Mouse (Mus musculus) lung, adult 2 months (tissue): ENCODE measurements around the gene Rxra. TPM values are rescaled to one million over a fixed set of nuclear protein-coding genes. Genes with fewer than 3 reads are reported as not detected.

ENCODE experiments used
- DNase-seq: peaks from one replicate; pipeline ENCODE4 v3.0.0; 2022
- H3K4me1 ChIP-seq: fragments of 200-500 bp; 2 replicates; pipeline ENCODE4 v1.6.1; 2011; ENCODE audit warnings: low read length; ENCODE audit not compliant: control insufficient read depth, insufficient read depth
- H3K4me3 ChIP-seq: fragments of 200-500 bp; replicated peaks from 2 replicates; pipeline ENCODE3; 2011; ENCODE audit warnings: low read depth, mild to moderate bottlenecking, control low read depth, low read length; ENCODE audit errors: extremely low read depth
- CTCF ChIP-seq: fragments of 200-500 bp; IDR thresholded peaks from 2 replicates; pipeline ENCODE4 v1.5.1; 2011; ENCODE audit warnings: mild to moderate bottlenecking, low read length, control low read depth; ENCODE audit not compliant: insufficient read depth
- POLR2A ChIP-seq: fragments of 200-500 bp; IDR thresholded peaks from 2 replicates; pipeline ENCODE4 v1.6.1; 2011; ENCODE audit warnings: low read depth, mild to moderate bottlenecking, control low read depth, low read length, borderline replicate concordance; ENCODE audit errors: extremely low read depth
- WGBS: fragments of 180-500 bp; shearing (Covaris S2); methylation state at CpG from one replicate; pipeline ENCODE4 v1.1.7; 2018; 5-methylcytosine and 5-hydroxymethylcytosine counted together
- polyA plus RNA-seq: library from polyadenylated mRNA; depleted of rRNA; stranded (reverse); fragments of >200 nt; gene quantifications from 2 replicates; pipeline ENCODE4 v1.2.3, GENCODE M21; 2012

The Rxra gene
- polyA plus RNA-seq, 1 experiment, result 71.3 TPM

DNA sequence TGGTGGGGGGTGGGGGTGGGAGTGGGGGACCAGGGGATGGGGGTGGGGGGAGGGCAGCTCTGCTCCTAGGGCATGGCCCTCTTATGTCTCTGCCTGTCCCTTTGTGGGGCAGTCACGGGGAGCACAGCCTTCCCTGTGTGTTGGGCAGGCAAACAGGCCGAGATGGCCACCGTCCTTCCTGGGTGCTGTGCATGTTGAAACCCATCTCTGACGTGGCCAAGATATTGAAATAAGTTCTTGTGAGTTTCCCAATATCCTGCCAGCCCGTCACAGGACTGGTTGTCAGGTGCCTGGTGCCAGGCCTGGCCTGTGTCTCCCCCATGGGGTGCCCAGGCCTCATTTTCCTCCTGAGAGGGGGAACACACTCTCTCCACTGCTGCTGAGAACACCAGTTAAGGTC lies 37.9 kb downstream of the Rxra start:
- Histone ChIP-seq H3K4me1 (peaks cover 28% of the 10 kb centered on the region), H3K4me3 (no peak overlapping the region)
- no peak for TF ChIP-seq POLR2A
- no peak for TF ChIP-seq CTCF
- WGBS, result 63% methylated on average over 5 of the region's 5 CpGs
- peak; percentile 58 for DNase-seq

DNA sequence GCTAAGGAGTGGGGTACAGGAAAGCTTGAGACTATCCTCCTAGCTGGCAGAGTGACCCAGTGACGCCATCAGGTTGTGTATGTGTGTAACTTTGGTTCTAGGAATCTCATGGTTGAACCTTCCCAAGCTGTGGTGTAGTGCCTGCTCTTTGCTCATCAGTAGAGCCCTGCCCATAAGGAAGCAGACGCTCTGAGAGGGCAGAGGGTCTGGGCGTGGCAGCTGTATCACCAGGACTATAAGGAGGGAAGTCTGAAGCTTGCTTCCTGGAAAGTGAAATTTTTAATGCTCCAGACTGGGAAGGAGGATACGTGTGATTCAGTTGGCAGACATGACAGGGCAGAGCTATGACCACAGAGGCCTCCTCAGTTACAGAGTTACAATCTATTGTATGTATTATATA lies 39.0 kb downstream of the Rxra start:
- WGBS, result 47% methylated on average over 4 of the region's 4 CpGs

DNA sequence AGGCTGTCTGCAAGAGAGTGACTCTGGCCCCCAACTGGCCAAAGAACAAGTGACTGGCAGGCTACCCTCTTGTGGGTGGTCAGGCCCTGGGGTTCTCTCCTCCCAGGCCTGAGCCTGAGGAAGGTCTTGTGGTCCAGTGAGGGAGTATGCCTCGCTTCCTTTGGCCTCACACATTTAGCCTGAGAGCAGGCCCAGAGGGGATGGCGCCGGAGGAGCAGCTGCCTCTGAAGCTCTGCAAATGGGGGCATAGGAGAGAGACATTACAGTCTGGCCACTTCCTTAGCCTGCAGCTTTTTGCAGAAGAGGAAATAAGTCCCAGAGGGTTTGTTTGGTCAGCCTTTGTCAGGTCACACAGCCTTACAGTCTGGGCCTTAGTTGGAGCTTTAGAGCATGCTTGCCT lies 40.1 kb downstream of the Rxra start:
- 45% methylated on average over 3 of the region's 3 CpGs for WGBS
- peaks cover 18% of the 10 kb centered on the region; the same call in 1 of the 2 replicates for H3K4me1 ChIP-seq
- DNase-seq, result no peak
- no peak overlapping the region for H3K4me3 ChIP-seq
- TF ChIP-seq POLR2A (no peak), CTCF (no peak)

More for the DNA sequence above, 39.0 kb downstream of the Rxra start:
- TF ChIP-seq POLR2A (no peak), CTCF (no peak)
- Histone ChIP-seq H3K4me3 (no peak overlapping the region), H3K4me1 (peaks cover 26% of the 10 kb centered on the region)
- DNase-seq, result no peak

DNA sequence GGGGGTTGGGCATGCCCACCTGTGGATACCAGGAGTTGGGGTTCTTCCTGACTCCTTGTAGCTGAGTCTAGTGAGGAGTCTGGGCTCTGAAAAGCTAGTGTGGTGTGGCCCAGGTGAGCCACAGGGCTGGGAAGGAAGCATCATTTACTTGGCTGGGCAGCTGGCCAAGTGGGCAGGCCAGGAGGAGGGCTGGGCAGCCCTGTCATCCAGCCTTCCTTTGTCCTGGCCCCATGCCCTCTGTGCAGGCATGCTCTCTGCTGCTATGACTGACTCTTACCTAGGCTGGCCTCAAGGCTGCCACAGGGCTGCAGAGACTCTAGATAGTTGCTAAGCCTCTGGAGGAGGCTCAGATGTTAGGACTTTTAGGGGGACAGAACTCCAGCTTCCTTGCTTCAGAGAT lies 42.0 kb downstream of the Rxra start:
- DNase-seq, result peak; percentile 72
- H3K4me1 ChIP-seq, result peaks cover 18% of the 10 kb centered on the region; the same call in 1 of the 2 replicates

DNA sequence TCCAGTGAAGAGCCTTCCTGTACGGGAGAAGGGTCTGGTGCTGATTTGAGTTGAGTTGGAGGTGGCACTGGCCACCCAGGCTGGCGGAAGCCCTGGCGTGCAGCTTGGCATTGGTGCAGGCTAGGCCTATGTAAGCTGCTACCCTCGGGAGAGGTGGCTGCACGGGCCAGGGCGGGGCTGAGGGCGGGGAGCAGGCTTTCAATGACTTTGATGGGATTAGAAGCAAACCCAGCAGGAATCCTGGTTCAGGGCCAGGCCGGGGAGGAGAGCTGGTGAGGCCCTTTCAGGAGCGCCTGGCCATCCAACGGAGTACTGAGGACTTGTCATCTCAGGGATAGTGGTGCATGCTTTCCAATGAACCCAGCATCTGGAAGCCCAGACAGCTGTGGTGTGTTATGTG lies 43.4 kb downstream of the Rxra start:
- DNase-seq, result no peak
- WGBS, result 64% methylated on average over 10 of the region's 10 CpGs
- no peak overlapping the region for H3K4me3 ChIP-seq
- TF ChIP-seq POLR2A (no peak), CTCF (no peak)
- H3K4me1 ChIP-seq, result peaks cover 17% of the 10 kb centered on the region; the same call in 1 of the 2 replicates

More for the DNA sequence above, 42.0 kb downstream of the Rxra start:
- H3K4me3 ChIP-seq, result no peak overlapping the region
- TF ChIP-seq POLR2A (no peak), CTCF (no peak)

DNA sequence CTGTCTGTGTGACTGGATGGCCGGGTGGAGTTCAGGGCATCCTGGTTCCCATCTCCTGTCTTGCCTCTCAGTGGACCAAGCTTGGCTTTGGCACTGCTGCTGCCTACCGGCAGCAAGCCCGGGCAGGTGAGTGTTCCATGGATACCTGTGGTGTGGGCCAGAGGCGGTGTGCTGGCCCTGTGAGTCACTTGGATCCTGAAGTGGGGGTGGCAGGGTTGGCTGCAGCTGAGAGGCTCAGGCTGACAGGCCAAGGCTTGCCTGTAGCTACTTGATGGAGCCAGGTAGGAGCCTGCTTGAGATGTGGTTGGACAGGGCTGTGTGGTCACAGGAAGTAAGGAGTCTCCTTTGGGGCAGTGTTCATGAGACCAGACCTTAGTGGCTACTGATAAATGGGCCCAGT lies 45.4 kb downstream of the Rxra start:
- 0 out of 2 replicates have a peak, but pooled peaks cover 7% of the 10 kb centered on the region for H3K4me1 ChIP-seq
- WGBS, result 79% methylated on average over 4 of the region's 4 CpGs
- no peak for TF ChIP-seq POLR2A
- no peak for TF ChIP-seq CTCF

DNA sequence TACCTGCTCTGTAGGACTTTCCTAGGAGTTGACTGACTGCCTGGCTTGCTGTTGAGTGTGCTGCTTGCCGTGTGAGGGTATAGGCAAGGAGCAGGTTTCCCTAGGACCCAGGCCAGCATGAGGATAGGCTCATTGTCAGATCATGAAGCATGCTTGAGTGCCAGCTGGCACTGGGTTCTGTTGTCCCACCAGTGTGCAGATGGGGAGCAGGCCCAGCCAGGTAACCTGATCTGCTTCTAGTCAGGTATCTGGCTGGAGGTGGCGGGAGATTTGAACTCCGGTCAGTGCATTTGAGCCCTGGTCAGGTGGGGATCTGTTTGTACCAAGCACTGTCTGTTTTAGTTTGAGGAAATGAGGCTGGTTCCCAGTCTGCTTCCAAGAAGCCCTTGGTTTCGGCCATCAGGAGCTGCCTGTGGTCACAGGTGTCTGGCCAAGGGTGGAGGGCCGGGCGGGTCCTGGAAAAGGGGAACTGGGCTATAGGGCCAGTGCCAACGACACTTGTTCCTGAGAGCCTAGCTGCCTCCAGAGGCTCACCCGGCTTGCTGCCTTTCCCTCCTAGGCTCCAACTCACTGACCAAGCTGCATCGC lies 48.6 kb downstream of the Rxra start:
- DNase-seq, result no peak
- Histone ChIP-seq H3K4me3 (no peak overlapping the region), H3K4me1 (0 out of 2 replicates have a peak, but pooled peaks cover 3% of the 10 kb centered on the region)
- WGBS, result 72% methylated on average over 9 of the region's 9 CpGs
- TF ChIP-seq CTCF, result no peak
- TF ChIP-seq POLR2A, result no peak

More for the DNA sequence above, 45.4 kb downstream of the Rxra start:
- H3K4me3 ChIP-seq, result no peak overlapping the region
- no peak for DNase-seq

DNA sequence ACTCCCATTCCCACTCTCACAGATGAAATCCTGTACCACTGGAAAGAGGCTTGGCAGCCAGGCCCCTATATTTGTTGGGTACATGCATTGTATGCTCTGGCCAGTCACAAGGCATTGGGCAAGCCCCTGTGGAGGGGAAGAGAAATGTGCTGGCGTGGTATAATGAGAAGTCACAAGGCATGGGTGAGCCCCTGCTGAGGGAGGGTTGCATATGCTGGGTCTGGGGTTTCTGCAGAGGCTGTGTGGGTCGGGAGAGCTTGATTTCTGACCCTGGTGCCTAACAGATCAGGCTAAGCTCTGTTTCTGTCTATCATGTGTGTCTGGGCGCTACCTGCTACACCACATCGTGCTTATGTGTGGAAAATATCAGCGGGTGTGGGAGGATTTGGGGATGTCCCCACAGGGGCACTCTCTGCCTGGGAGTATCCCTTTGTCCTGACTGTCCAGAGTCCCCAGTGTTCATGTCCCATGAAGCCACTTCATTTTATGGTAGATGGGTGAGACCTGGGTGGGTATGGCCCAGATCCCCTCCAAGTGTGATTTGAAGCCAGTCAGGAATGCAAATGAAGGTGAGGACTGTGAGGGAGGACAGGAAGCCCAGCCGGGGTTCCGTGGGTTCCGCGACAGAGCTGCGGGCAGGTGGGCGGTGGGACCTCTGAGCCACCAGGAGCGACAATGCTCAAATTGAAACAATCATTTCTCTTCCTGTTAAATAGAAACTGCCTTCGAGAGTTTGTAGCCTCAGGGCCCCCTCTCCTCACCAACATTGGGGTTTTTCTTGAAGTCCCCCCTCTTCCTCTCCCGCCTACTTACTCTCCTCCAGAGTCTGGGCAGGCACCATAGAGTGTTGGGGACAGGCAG lies 52.0 kb downstream of the Rxra start:
- WGBS, result 65% methylated on average over 14 of the region's 14 CpGs
- no peak for TF ChIP-seq POLR2A
- no peak for TF ChIP-seq CTCF
- DNase-seq, result no peak
- no peak overlapping the region for H3K4me3 ChIP-seq
- peaks cover 9% of the 10 kb centered on the region; the same call in 1 of the 2 replicates for H3K4me1 ChIP-seq

DNA sequence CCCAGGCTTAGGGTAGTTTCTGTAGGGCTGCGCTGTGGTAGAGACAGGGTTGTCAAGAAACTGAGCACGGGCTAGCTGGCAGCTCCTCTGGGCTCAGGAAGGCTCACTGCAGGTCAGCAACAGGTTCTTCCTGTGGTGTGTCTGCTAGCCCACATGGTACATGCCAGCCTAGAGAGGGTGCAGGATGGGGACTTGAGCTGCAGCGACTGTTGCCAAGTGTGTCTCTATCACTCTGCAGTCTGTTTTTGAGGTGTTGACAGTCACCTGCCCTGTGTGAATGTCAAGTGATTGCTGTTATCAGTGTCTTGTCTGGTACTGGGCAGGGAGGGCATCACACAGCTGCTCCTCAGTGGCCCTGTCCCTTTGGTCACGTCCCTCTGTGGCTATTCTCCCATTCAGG lies 52.8 kb downstream of the Rxra start:
- DNase-seq, result no peak
- H3K4me3 ChIP-seq, result no peak overlapping the region
- TF ChIP-seq POLR2A (no peak), CTCF (no peak)
- WGBS, result 63% methylated on average over 4 of the region's 4 CpGs
- H3K4me1 ChIP-seq, result peaks cover 16% of the 10 kb centered on the region
